Mouse (Mus musculus) kidney, postnatal 4 days (tissue): Measurements from ENCODE around the gene Tnfrsf1b.

Experiments
- DNase-seq, 2 experiments: peaks; one replicate each; pipeline ENCODE4 v3.0.0; 2021; ENCODE audit warnings: mixed read lengths in 2 of 2

The Tnfrsf1b gene

GRCm38 (mm10) chr4:145246173-145247011 lies at the start of gene Tnfrsf1b:
Gene Tnfrsf1b (minus strand): TSS chr4:145246870.
- peak; percentile 32 to 53 for DNase-seq

DNA sequence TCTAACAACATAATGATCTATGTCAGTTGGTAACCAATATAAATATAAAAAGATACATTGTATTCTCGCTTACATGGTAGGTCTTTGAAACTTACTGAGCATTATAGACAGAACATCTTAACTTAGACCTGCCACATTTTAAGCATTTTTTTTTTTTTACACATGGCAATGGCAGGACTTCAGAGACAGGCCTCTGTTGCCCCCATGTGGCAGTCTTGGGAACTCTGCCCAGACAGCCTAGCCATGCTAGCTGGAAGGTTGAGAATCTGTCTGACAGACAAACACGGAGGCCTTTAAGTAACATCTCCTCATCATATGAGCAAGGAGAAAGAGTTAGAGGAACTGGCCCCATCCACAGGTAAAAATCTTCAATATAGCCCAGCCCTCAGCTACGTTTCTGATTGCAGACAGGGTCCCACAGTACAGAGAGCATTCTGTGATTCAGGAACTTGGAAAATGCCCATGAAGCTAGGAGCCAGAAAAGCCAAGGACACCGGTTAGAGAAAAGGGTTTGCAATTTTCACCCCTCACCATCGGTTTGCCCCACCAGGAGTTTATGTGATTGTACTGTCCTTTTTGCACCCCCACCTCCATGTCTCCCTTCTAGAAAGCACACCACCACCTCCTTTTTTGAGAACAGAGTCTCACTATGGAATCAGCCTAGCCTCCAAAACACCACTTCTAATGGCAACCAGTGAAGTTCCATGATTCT lies 49.1 kb upstream of the Tnfrsf1b start:
- DNase-seq: peak; percentile 79 to 82

DNA sequence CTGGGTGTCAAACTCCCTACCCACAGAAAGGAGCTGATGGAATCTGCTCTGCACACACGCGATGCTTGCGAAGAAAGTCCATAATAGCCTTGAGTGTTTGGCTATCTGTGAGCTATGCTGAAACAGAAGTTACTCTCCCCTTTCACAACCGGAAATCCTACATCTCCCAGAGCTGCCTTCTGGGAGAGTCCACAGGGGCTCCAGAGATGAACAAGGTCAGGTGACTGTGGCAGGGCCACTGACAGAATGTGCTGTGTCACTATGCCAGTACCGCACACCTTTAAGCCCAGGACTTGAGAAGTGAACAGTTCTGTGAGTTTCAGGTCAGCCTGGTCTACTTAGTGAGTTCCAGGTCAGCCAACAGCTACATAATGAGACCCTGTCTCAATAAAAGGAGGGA lies 47.9 kb upstream of the Tnfrsf1b start:
- DNase-seq: no peak

- DNase-seq: peak; percentile 63 to 67
Observed at GRCm38 (mm10) chr4:145286369-145287120, 39.9 kb upstream of the Tnfrsf1b start.

DNA sequence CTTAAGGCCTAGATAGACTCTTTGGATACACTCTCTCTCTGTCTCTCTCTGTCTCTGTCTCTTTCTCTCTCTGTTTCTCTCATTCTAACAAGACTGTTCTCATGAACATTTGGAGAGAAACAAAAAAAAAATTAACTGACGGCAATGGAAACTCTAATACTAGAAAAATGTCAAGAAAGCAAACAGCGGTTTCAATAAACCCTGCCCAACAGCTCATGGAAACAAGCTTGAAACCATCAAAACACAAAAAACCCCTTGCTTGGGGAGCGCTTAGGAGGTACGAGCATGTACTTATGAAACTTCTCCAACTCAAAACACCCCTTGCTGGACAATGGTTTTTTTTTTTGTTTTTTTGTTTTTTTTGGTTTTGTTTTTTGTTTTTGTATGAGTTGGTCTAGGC lies 38.0 kb upstream of the Tnfrsf1b start:
- no peak for DNase-seq

DNA sequence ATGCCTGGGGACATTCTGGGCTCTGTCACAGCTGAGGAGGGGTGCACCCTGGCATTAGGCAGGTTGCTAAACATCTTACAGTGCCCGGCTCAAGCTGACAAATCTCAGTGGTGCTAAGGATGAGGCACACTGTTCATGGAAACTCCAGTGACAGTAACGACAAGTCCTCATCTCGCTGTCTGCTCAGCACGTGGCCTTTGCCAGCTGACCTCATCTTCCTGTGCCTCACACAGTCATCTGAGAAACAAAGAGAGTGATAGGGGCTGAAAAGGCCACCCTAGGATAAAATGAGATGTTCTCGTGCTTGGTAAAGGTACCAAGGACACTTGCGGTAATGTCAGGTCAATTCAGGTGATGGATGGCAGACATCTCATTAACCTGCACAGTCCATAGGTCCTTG lies 36.8 kb upstream of the Tnfrsf1b start:
- no peak for DNase-seq

DNA sequence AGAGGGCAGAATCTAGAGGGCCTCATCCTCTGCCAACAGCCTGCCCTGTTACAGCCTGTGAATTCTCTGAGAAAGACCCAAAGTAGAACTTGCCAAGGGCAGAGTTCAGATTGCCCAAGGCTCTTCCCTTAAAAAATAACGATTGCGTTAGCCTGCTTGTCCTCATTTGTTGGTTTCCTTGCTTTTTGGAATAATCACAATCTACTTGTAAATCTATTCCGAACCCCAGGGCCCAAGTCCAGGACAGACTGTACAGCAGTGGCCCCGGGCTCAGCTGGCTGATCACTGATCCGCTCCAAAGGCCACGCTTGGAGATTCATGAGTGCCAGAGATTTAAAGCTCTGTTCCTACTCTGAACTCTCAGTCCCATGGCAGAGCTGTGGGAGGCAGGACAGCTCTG lies 34.3 kb upstream of the Tnfrsf1b start:
- no peak for DNase-seq

DNA sequence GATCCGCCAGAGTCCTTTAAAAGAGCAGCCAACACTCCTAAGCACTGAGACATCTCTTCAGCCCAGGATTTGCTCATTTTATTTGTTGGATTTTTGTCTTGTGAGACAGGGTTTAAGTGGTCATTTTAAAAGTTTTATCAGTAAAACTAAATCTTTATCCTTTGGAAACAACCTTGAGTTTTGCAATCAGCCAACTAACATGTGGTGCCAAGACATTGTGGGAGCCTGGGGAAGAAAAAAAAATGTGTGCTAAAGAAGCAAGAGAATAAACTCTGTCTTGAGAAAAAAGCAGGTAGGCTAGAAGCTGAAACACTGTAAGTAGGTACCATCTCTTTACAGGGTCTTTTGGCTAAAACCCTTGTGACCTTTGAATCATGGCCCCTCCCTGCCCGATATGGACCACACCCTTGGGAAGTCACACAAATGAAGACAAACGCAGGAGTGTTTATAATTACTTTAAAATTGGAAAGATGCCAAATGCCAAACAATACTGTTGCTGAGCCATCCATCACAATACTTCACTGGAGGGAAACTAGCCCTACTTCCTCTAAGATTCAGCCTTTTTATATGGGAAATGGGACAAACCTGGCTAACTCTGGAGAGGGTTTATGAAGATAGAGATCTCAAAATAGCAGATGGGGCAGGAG lies 32.2 kb upstream of the Tnfrsf1b start:
- DNase-seq: no peak

GRCm38 (mm10) chr4:145278231-145278630 lies 31.6 kb upstream of the Tnfrsf1b start:
- DNase-seq: no peak

DNA sequence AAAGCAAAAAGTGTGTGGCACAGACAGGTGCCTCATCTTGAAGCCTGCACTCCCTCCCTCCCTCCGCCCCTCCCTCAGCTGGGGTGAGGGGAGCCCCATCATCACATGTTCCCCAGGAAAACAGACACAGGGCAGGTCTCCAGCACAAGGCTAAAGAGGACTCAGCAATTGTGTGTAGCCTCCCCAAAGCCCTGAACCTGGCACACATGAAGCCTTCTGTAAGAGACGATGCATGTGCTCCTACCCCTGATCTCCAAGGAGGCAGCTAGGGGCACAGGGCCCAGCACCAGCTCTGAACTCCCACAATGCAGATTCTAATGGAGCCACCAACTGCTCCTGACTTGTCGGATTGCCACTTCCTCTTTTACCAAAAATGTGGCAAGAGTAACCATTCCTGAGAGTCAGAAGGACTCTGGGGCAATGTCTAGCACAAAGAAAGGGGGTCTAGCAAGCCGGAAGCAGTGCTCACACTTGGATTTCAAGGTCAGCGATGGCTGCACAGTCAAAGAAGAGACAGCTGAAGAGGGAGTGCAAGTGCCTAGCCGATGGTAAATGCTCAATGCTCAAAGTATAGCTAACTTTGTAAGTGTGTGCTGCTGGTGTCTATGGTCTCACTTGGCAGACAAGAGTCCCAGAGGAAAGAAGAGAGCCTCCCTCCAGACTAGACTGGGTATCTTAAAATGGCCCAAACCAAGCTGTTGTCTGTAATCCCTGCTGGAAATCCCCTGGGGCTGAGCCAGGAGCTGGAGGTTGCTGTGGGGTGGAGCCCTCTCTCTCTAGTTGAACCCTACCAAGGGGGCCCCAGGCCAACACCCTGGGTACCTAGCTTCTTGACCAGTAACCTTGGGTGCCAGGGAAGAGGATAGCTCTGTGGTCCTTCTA lies 29.9 kb upstream of the Tnfrsf1b start:
- no peak for DNase-seq

DNA sequence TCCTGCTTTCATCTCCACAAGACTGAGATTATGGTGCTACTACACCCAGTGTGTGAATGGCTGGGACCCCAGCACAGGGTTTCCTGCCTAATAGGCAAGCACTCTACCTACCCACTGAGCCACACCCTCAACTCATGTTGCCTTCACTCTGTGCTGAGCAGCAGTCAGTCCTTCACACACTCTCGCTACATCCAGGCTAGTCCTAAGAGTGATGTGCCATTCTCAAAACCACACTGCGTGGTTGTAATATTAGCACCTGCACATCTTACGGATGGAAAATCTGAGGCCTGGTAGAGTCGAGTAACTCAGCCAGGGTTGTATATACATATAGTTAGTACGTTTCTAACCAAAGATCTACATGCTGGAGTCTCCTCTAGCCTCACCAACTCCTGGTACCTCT lies 28.2 kb upstream of the Tnfrsf1b start:
- DNase-seq: no peak

- no peak for DNase-seq
Observed at GRCm38 (mm10) chr4:145273923-145274322, 27.3 kb upstream of the Tnfrsf1b start.

- no peak for DNase-seq
Observed at GRCm38 (mm10) chr4:145272763-145273162, 26.1 kb upstream of the Tnfrsf1b start.

- DNase-seq: no peak
Observed at GRCm38 (mm10) chr4:145271634-145272033, 25.0 kb upstream of the Tnfrsf1b start.

DNA sequence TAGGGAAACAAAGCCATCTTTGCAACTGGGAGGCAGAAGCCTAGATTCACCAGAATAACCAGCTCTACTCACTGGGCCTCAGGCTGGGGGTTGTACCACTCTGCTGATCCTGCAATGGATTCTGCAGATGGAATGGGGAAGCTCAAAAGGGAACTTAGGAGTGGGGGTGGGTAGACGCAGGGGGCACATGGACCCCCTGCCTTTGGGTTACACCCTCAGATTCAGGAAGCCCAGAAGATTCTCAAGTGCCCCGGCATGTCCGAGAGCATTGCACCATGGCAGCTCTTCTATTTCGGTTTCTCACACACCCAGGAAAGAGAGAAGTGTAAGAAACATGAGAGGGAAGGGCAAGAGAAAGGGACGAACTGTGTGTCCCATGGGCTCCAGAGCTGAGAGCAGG lies 23.5 kb upstream of the Tnfrsf1b start:
- no peak for DNase-seq

- DNase-seq: no peak
Observed at GRCm38 (mm10) chr4:145267631-145268110, 21.0 kb upstream of the Tnfrsf1b start.

- no peak for DNase-seq
Observed at GRCm38 (mm10) chr4:145266505-145266904, 19.8 kb upstream of the Tnfrsf1b start.

- no peak for DNase-seq
Observed at GRCm38 (mm10) chr4:145264761-145265160, 18.1 kb upstream of the Tnfrsf1b start.

GRCm38 (mm10) chr4:145263583-145263982 lies 16.9 kb upstream of the Tnfrsf1b start:
- no peak for DNase-seq

DNA sequence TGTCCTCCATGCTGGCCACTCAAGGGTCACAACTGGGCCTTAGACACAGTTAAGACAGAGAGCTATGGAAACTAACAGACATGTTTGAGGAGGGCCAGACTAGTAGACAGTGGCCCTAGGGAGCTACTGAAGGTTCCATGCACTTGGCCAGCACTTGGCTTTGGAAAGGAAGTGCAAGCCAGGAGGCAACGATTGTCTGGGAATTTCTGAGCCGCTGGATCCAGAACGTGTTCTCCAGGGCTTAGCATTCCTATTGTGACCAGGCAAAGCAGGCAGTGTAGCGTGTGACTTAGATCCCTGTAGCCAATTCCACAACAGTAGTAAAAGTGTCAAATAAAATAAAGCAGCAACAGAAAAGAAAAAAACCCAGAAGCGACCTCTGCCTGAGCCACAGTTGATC lies 14.1 kb upstream of the Tnfrsf1b start:
- no peak for DNase-seq

DNA sequence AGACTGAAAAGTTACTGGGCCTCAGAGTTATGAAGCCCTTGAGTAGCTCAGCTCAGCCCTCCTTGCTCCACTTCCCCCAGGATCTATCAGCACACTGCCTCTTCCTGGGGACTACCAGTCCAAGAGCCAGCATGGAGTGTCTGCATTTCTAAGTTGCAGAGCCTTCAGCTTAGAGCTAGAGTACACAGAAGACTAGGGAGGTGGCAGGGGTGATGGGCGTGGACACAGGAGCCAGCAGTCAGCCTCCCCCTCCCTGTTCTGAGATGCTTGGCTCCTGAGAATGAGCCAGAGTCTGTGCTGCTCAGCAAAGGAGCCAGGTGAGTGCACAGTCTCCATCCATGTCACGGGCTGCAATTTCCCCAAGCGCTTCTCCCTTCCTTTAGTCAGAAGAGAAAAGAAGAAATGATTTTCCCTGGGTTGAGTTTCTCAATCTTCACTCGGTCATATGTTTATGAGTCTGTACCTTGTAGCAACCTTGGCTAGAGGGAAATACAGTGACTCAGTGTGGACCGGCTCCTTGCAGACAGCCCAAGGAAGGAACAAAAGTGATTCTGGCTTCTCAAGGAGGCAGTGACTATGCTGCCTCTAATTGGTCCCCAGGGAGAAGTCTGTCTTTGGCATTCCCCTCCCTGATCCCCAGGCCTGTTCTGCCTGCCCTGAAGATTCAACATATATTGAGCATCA lies 11.2 kb upstream of the Tnfrsf1b start:
- no peak for DNase-seq
